Mouse (Mus musculus) ovary, adult 10 weeks (tissue): ENCODE measurements around the gene Slc46a1. TPM values are rescaled to one million over a fixed set of nuclear protein-coding genes. Genes with fewer than 3 reads are reported as not detected.

ENCODE experiments used
- polyA plus RNA-seq: library from polyadenylated mRNA; stranded (reverse); fragments of 350-450 nt; fragmentation: Illumina TruSeq; extraction: RNeasy Lipid Tissue Mini Kit (QIAGEN cat#74804); gene quantifications from one replicate; pipeline ENCODE4 v1.2.3, GENCODE M21; 2014

The Slc46a1 gene
- 0.74 TPM for polyA plus RNA-seq

GRCm38 (mm10) chr11:78465568-78466180 lies at the start of gene Slc46a1:
TSS of gene Slc46a1 (plus strand) at chr11:78465697.

DNA sequence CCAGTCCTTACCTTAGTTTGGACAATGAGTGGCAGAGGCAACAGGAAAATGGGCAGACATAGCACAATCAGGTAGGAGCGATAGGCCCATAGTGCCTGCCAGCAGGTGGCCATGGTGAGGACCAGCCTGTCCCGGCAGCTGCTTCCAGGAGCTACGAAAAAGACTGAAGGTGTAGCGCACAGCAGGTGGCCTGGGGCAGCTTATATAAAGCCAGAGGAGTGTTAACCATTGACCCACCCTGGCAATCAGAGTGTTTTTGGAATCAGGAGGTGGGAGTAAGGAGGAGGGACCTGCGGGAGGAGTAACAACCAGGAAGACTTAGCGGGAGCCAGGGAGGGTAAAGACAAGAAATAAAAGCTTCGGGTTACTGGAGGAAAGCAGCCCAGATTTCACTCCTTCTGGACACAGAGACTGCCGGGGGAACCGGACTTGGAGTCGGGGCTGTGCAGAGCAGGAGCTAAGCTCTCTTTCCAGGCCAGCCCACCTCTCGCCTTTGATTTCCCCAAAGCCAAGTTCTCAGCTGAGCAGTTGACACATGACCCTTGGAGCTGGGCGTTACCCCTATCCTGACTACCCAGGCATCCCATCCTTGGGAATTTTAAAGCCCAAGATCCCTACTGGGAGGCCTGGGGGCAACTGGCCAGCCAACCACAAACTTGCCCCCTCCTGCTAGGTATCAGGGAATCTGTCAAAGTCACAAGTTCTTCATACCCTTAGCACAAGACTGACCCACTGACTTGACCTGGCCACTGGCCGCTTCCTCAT lies 43.3 kb upstream of the Slc46a1 start, which contains the start of gene Slc13a2:
Gene Slc13a2, minus strand, starts transcription at position 163 of the 765 bp plus-strand sequence.

GRCm38 (mm10) chr11:78497544-78498522 lies 32.3 kb downstream of the Slc46a1 start, which contains the start of gene Sarm1:
TSS of gene Sarm1 (minus strand) at chr11:78497754.

DNA sequence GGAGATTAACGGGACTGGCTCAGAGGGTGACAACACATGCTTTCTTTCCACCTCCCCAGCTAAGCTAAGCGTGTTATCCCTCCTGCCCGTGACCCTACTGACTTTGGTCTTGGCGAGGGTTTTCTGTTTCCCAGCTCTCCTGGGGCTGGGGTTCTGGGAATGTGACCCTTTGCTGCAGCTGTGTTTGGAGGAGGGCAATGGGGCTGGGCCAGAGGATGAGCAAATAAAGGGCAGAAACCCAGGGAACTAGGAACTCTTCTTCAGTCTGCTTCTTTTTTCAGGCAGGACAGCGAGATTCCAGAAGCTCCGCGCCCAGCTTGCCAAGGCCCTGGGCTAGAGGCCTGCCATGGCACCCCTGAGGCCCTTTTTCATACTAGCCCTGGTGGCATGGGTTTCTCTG lies 33.5 kb downstream of the Slc46a1 start, which contains the start of gene Vtn:
Gene Vtn, plus strand, starts transcription at position 88 of the 400 bp plus-strand sequence.

DNA sequence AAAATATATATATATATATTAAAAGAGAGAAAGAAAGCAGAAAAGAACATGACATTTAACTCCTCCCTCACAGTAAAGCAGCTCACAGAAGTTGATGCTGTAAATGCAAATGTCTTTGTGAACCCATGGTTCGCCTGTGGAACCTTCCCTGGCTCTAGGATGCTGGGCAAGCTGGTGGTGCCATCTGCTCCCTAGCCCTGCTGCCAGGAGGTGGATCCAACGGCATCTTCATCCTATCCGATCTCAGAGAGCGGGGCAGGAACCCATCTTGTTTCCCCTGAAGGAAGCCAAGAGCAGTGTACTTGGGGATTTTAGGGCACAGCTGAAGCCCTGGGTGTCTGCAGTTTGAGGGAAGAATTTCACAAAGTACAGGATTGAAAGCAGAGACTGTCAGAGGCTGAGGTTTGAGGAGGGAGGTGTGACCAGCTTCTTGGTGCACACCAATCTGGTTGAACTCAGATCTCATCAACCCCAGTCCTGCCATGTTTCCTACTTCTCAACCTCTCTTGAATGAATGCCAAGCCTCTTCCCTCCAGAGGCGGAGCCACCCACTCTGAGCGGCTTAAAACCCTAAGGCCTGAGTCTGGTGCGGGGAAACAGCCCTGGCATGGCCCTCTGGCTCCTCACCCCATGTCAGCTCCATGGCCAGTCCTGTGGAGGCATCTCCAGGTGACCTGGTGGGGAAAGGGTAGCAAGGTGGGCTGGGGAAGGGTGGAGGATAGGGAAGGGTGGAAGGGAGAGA lies 37.6 kb downstream of the Slc46a1 start, which contains the start of gene Sebox:
Gene Sebox, plus strand, starts transcription at position 539 of the 742 bp plus-strand sequence.

GRCm38 (mm10) chr11:78512025-78512957 lies 46.8 kb downstream of the Slc46a1 start, which contains the start of the genes Tmem199 and Poldip2:
TSS of gene Tmem199 (minus strand) at chr11:78512172.
TSS of gene Poldip2 (plus strand) at chr11:78512193.

Other genes with a start within 250 kb of the Slc46a1 start
- 20.8 TPM for gene Sdf2, start 220.0 kb upstream of the Slc46a1 start, polyA plus RNA-seq
- 25.1 TPM for gene Supt6, start 219.7 kb upstream of the Slc46a1 start, polyA plus RNA-seq
- gene 2610507B11Rik, start 203.9 kb upstream of the Slc46a1 start, polyA plus RNA-seq: 44.9 TPM
- 0.20 TPM for gene BC030499, start 174.9 kb upstream of the Slc46a1 start, polyA plus RNA-seq
- gene Spag5, start 164.2 kb upstream of the Slc46a1 start, polyA plus RNA-seq: 5.2 TPM
- gene Aldoc, start 142.7 kb upstream of the Slc46a1 start, polyA plus RNA-seq: 16.9 TPM
- 3.0 TPM for gene Pigs, start 137.3 kb upstream of the Slc46a1 start, polyA plus RNA-seq
- 6.0 TPM for gene Unc119, start 122.2 kb upstream of the Slc46a1 start, polyA plus RNA-seq
- not detected for gene Foxn1, start 79.1 kb upstream of the Slc46a1 start, polyA plus RNA-seq
- 0.17 TPM for gene Slc13a2, start 43.5 kb upstream of the Slc46a1 start, polyA plus RNA-seq
- not detected for gene Sarm1, start 32.1 kb downstream of the Slc46a1 start, polyA plus RNA-seq
- gene Vtn, start 33.4 kb downstream of the Slc46a1 start, polyA plus RNA-seq: not detected
- 0.97 TPM for gene Sebox, start 37.8 kb downstream of the Slc46a1 start, polyA plus RNA-seq
- gene Tmem199, start 46.5 kb downstream of the Slc46a1 start, polyA plus RNA-seq: 20.3 TPM
- 8.2 TPM for gene Poldip2, start 46.5 kb downstream of the Slc46a1 start, polyA plus RNA-seq
- 30.6 TPM for gene Tnfaip1, start 70.6 kb downstream of the Slc46a1 start, polyA plus RNA-seq
- 34.1 TPM for gene Ift20, start 70.7 kb downstream of the Slc46a1 start, polyA plus RNA-seq
- 27.6 TPM for gene Tmem97, start 85.1 kb downstream of the Slc46a1 start, polyA plus RNA-seq
- 94.3 TPM for gene Nlk, start 231.7 kb downstream of the Slc46a1 start, polyA plus RNA-seq